Mouse (Mus musculus) embryonic stem cell, embryonic (primary cell): ENCODE measurements around the gene Tnfaip2.

Source experiments
- CTCF ChIA-PET, 4 experiments: fragments of 300-600 bp in 2 of 4; fragments of 350-600 bp in 2 of 4; sonication (Branson Sonifier 250); formaldehyde crosslinking; loops; one replicate each; lab custom pipeline; 2022; ENCODE audit warnings: inconsistent platforms in 2 of 4; lab: Charles Lee
- POLR2A ChIA-PET, 4 experiments: fragments of 300-600 bp in 2 of 4; fragments of 350-600 bp in 2 of 4; sonication (Branson Sonifier 250); formaldehyde crosslinking; loops; one replicate each; lab custom pipeline; 2022; ENCODE audit warnings: antibody characterized with exemption in 4 of 4, inconsistent platforms in 1 of 4; lab: Charles Lee

The Tnfaip2 gene

DNA sequence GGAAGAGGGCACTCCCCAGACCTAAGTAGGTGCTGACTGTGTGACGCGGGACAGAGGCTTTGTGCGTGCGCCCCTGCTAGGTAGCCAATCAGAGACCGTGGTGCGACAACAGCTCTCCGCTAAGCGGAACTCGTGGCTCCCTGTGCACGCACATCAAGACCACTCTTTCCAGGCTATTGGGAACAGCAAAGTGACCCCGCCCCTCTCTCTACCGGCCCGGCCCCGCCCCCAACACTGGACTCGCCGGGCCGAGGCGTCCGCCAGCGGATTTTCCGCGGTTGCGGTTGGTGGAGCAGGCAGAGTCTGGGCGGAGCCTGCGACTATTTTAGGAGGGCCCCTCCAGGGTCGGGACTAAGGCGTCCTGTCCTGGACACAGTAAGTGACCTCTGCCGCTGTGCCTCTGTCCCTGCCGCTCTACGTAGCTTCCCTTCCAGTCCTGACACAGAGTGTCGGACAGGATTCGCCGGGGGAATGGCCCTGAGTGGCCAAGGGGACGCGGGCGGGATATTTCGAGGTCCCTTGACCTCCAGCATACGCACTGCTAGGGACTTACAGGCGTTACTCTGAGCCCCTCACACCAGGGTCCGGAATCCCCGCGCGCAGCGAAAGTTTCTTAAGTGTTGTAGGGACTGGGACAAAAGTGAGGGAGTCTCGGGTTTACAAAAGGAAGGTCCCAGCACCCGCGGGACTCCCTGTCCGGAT is at the start of gene Tnfaip2:
Gene Tnfaip2 (plus strand): TSS at position 161 of the 702 bp plus-strand sequence.
- POLR2A ChIA-PET = interaction anchor here (0.5 to 1.7 kb wide), 16 partner anchors 8 to 203 kb away, joined by 3 to 6 read pairs (median 3); partner anchors contain the start of gene Exoc3l4 (in 1 of the 4)
- CTCF ChIA-PET = interaction anchor here (0.8 to 3.2 kb wide), 16 partner anchors 14 to 254 kb away, joined by 3 to 25 read pairs (median 3); no protein-coding TSS in a partner anchor

DNA sequence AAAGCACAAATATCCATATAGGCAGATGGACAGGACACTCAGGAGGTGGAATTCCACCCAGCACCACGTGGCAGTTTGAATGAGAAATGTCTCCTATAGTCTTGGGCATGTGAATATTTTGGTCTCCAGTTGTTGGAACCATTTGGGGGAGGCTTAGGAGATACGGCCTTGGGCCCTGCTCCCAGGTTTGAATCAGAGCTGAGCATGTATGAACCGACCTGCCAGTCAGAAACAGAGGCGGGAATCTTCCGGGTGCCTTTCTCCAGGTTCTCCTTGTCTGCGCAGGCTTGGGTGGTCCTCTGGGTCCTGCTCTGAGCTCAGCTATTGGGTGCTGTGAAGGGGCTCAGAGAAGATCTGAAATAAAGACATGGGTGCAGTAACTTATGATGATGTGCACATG is 48.3 kb upstream of the Tnfaip2 start:
- POLR2A ChIA-PET = no interaction called here
- CTCF ChIA-PET = no interaction called here

DNA sequence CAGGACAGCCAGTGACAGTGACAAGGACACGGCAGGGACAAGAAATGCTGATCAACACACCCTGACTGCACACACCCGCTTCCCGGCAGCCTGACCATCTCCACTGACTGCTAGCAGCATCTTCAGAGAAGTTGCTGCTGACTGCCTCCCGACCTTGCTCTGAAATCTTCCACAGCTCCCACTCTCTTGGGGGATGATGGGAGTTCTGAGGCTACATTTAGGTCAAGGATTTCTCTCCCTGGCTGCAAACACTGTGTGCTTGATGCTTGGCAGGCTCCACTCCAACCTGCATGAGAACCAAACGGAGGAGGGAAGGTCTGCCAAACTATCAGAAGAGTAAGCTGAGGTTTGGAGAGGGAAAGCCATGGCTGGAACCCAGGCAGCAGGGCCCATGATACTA is 45.3 kb upstream of the Tnfaip2 start:
- CTCF ChIA-PET = interaction anchor here in 1 of 4 experiments (1.3 kb wide), 1 partner anchor 73 kb away, joined by 4 read pairs; no protein-coding TSS in a partner anchor
- POLR2A ChIA-PET = interaction anchor here in 2 of 4 experiments (1.4 to 2.3 kb wide), 2 partner anchors 10 to 13 kb away, joined by 3 to 8 read pairs; no protein-coding TSS in a partner anchor

DNA sequence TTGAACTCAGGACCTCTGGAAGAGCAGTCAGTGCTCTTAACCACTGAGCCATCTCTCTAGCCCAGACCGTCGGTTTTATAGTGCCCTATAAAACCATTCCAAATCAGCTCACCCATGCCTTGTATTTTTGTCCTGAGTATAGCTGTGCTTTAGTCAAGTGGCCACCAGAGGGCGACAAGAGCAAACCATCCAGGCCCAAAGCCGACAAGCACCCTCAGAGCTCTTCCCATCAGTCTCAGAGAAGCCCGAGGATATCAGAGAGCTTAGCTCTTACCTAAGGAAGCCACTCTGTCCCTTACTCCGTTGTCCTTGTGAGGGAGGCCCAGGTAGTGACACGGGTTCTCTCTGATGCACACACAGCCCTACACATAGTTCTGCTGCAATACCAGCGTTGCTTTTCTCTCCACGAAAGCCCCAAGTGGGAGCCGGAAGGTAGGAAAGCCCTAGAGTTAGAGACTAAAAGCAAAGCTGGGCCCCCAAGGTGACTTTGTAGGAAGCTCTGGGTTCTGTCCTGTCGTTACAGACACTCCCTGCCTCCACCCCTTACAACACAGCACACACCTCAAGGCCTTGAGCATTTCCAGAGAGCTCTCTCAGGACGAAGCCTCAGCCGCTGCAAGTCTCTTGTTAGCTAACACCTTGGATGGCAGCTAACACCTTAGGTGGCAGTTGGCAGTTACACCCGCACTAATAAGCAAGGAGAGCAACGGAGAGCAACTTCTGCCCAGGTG is 40.6 kb upstream of the Tnfaip2 start:
- CTCF ChIA-PET = interaction anchor here (0.5 to 2.9 kb wide), 123 partner anchors 9 to 1848 kb away, joined by 3 to 54 read pairs (median 4); partner anchors contain the start of genes Exoc3l4 (in 3 of the 4), Tnfaip2 (in 2 of the 4), Amn (in 1 of the 4) and Eif5 (in 1 of the 4)

DNA sequence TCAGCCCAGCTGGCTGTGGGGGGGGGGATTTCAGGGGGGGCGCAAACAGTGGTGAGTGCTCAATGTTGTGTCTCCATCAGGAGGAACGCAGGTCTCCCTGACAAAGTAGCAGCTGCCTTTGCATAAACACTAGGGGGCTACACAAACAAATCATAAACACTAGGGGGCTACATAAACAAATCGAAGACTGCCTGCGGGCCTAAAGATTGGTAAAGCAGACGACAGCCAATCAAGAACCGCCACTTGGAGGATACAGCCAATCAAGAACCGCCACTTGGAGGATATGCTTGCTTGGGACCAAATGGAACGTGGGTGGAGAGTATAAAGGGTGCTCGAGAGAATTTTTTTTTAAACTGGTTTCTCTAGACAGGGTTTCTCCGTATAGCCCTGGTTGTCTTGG is 37.4 kb upstream of the Tnfaip2 start:
- CTCF ChIA-PET = interaction anchor here in 3 of 4 experiments (0.6 to 2.0 kb wide), 5 partner anchors 9 to 744 kb away, joined by 3 to 8 read pairs (median 4); no protein-coding TSS in a partner anchor
- POLR2A ChIA-PET = interaction anchor here in 1 of 4 experiments (1.1 kb wide), 1 partner anchor 43 kb away, joined by 3 read pairs; no protein-coding TSS in a partner anchor

More for the DNA sequence above, 40.6 kb upstream of the Tnfaip2 start:
- POLR2A ChIA-PET = interaction anchor here (0.5 to 3.8 kb wide), 32 partner anchors 9 to 363 kb away, joined by 3 to 26 read pairs (median 4); partner anchors contain the start of genes Cdc42bpb (in 1 of the 4), Eif5 (in 1 of the 4), Exoc3l4 (in 1 of the 4) and Rcor1 (in 1 of the 4)

DNA sequence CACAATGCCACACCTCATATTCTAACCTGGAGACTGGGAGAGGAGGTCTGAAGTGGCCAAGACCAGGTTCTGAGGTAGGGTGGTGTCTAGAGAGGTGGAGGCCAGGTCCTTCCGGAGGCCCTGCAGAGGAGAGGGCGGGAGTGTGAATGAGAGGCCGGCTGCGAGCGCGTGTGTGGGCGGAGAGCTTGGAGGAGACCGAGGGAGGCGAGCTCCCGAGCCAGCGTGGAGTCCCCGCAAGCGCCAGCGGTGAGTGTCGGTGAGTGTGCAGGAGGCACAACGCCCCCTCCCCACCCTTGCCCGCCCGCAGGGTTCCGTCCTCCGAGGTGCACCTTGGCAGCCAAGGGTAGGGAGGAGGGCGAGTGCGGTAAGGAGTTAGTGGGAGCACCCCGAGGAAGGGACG is 35.6 kb upstream of the Tnfaip2 start, which contains the start of gene Lbhd2:
Gene Lbhd2 (plus strand): TSS at position 188 of the 400 bp plus-strand sequence.
- POLR2A ChIA-PET = interaction anchor here in 3 of 4 experiments (0.9 to 2.2 kb wide), 12 partner anchors 11 to 131 kb away, joined by 3 to 8 read pairs (median 4); partner anchors contain the start of genes Eif5 (in 1 of the 3) and Exoc3l4 (in 1 of the 3)
- CTCF ChIA-PET = interaction anchor here in 2 of 4 experiments (0.8 to 3.7 kb wide), 6 partner anchors 16 to 121 kb away, joined by 3 to 21 read pairs (median 3); no protein-coding TSS in a partner anchor

DNA sequence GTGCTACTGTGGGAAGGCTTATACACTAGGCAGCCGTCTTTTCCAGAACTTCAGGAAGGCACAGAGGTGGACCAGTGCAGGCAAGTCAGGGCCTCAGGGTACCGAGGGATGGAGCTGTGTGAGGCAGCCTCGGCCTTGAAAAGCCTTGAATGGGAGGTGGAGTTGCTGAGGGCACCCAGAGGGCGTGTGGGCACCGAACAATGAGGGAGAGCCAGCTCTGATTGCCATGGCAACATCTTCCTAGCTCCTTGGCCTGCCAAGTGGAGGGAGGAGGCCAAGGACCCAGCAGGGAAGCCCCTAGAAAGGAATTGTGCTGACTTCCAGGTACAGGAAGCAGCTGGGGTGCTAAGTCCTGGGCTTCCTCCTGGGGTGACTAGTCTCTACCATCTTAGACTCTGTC is 32.7 kb upstream of the Tnfaip2 start:
- ChIA-PET CTCF (interaction anchor here in 2 of 4 experiments (0.8 to 4.0 kb wide), 3 partner anchors 8 to 95 kb away, joined by 3 to 31 read pairs (median 20); no protein-coding TSS in a partner anchor), POLR2A (no interaction called here)

DNA sequence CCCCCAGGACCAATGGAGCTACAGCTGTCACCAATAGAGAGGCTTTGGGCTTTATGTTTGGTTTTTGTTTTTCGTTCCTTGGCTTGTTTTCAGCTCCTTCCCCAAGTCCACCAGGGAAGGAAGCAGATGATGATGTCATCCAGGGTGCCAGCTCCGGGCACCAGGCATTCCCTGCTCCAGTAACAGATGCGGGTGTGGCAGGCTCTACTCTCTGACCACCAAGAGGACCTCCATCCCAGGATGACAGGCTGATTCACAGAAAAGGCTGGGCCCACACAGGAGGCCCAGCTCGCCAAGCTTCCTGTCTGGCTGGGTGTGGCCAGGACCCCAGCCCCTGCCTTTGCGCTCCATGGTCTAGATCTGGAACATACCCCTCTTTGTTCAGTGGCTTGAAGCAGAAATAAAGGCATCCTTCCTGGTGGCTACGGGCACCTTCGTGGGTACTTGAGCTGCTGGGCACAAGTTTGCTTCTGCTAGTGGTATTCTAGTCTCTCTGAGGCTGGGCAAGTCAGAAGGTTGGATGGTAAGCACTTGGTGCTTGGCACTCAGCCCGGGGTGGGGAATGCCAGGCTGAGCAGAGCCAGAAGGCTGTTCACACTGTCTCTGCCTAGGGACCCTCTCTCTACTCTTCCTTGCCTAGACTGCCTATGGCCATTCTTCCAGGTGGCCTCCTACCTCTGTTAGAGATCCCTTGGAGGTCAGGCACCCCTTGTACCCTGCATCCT is 30.5 kb upstream of the Tnfaip2 start:
- CTCF ChIA-PET = interaction anchor here in 3 of 4 experiments (0.6 to 4.0 kb wide), 17 partner anchors 8 to 323 kb away, joined by 3 to 31 read pairs (median 5); no protein-coding TSS in a partner anchor
- POLR2A ChIA-PET = interaction anchor here in 2 of 4 experiments (1.2 to 1.9 kb wide), 3 partner anchors 10 kb away, joined by 3 to 6 read pairs (median 3); no protein-coding TSS in a partner anchor

DNA sequence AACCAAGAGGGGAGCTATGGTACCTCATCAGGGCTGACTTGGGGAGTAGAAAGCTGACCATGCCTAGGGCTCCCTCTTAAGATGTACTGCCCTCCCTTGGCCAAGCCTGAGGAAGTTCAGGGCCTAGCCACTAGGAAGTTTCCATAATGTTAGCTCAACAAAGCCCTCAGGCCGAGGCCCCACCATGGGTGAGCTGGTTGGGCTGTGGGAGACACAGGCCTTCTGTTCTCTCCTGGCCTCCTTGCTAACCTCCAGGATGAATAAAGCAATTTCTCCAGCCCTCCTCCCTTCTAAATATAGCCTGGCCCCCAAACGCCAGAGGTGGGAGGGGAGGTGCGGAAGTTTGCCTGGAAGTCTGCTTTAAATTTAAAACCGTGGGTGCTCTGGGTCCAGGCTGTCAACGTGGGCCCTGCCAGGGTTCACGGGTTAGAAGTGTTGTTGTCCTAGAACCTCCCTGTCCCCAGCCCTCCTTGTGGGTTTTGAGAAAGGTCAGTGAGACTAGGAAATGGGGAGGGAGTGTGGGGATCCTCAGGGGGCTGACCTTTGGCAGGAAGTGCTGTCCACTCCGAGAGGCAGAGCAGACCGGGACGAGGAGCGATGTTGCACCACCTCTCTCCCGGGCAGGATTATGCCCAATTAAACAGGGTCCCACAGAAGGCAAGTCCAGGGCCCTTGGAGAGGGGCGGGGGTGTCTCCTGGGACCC is 29.5 kb upstream of the Tnfaip2 start:
- CTCF ChIA-PET = interaction anchor here in 3 of 4 experiments (0.6 to 4.0 kb wide), 13 partner anchors 8 to 250 kb away, joined by 3 to 31 read pairs (median 6); no protein-coding TSS in a partner anchor

DNA sequence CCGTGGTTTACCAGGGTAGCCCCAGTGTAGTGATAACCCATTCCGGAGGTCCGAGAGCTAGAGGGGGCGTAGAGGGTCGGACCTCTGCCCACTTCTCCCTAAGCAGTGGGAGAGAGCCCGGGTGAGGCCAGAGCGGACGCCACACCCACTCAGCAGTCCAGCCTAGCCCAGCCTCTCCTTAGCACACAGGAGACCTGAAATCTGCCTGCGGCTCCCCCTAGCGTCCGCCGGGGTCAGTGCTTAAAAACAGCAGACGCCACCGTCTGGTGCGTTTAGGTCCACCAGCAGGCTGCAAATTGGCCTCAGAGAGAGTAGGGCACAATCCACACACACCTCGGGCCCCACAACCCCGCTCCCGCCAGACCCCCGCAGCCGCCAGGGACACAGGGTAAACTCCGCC is 29.0 kb upstream of the Tnfaip2 start:
- POLR2A ChIA-PET = interaction anchor here in 2 of 4 experiments (1.1 to 1.9 kb wide), 2 partner anchors 12 kb away, joined by 4 to 6 read pairs; no protein-coding TSS in a partner anchor
- CTCF ChIA-PET = interaction anchor here in 3 of 4 experiments (0.9 to 4.0 kb wide), 12 partner anchors 9 to 235 kb away, joined by 3 to 25 read pairs (median 4); no protein-coding TSS in a partner anchor

More for the DNA sequence above, 29.5 kb upstream of the Tnfaip2 start:
- POLR2A ChIA-PET = interaction anchor here in 1 of 4 experiments (1.9 kb wide), 1 partner anchor 11 kb away, joined by 6 read pairs; no protein-coding TSS in a partner anchor

DNA sequence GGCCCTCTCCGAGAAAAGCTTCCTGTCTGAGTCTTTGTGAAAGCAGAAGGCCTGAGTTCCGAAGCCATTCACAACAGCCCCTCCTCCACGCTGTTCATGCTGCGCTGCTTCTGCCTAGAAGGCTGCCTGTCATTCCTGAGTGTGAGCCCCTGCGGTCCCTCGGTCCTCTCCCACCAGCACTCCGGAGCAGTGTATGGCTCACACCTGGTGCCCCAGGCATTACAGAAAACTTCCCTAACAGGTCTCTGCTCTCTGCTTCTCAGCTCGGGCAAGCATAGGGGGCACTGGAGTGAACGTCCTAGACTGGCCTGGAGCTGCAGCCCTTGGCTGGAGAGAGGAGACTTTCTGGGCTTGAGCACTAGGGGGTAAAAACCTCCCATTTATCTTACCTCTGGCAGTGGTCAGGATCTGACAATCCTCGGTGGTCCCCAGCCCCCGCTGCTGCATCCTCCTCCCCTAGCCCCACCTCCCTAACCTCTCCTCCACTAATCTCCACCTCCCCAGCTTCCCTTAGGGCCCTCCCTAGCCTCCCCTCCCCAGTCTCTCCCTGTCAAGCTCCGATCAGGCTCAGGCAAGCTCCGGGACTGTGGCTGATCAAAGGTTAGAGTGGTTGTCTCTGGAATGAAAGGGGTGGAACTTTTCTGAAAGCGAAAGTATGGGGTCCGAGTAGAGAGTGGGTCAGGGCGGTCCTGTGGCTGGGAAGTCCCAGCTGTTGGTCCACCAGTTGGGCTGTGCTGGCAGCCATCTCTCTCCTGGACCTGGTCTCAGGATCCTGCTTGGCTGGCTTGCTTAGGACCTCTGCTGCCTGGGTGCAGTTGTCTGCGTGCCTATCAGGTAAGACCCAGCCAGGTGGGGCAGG is 25.1 kb upstream of the Tnfaip2 start, which contains the start of gene Exoc3l4:
Gene Exoc3l4 (plus strand): TSS at position 97 of the 859 bp plus-strand sequence.
- POLR2A ChIA-PET = interaction anchor here (0.6 to 1.4 kb wide), 7 partner anchors 8 to 25 kb away, joined by 3 to 7 read pairs (median 4); partner anchors contain the start of genes Lbhd2 (in 1 of the 4) and Tnfaip2 (in 1 of the 4)

DNA sequence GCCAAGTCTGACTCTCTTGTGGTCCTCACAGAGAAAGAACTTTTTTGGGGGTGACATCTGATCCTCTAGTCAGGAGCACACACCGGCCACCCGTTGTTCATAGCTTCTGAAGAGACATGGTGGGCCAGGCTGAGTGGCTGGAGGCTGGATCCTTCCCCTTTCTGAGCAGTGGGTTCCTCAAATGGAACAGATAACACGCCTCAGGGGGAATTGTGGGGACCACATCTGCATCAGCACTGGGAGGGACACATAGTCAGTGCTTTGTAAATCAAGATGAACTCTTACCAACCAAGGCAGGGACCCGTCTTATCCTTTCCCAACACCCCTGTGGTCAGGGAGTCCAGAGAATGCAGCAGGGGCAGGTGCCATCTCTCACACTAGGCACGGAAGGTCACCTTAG is 22.4 kb upstream of the Tnfaip2 start:
- ChIA-PET POLR2A (interaction anchor here in 1 of 4 experiments (0.5 to 1.5 kb wide), 3 partner anchors 14 to 268 kb away, joined by 3 to 4 read pairs (median 4); partner anchors contain the start of gene Lbhd2), CTCF (interaction anchor here in 3 of 4 experiments (0.8 to 1.5 kb wide), 6 partner anchors 8 to 50 kb away, joined by 3 to 7 read pairs (median 3); no protein-coding TSS in a partner anchor)

More for the DNA sequence above, 25.1 kb upstream of the Tnfaip2 start, which contains the start of gene Exoc3l4:
- CTCF ChIA-PET = interaction anchor here (0.6 to 4.1 kb wide), 16 partner anchors 8 to 455 kb away, joined by 3 to 26 read pairs (median 4); no protein-coding TSS in a partner anchor

DNA sequence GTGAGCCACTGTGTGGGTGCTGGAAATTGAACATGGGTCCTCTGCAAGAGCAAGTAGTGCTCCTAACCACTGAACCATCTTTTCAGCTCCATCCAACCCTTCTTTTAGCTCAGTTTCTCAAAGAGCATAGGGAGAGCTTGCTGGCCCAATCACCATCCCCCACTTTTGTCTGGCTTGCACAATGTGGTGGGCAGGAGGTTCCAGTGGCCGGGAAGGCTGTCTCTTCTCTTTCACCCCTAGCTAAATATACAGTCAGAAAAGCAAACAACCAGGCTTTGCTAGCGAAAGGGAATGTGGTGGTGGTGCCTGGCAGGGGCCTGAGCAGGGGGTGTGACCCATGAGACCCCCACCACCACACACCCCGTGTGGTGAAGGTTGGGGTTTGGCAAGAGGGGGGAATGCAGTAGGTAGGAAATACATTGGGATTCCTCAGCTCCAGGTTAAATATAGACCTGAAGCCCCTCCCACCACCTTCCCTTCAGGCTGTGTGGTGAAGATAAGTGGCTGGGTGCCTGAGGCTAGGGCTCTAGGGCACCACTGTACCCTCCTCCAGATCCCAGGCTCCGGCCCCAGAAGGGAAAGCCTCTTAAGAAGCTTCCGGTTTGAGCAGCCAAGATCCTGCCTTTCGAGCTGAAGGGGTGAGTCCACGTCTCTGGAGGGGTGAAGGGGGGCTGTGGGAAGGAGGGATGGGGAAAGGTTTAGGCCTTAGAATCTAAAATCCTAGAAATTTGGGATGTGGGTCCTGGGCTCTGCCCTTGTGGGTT is 21.1 kb upstream of the Tnfaip2 start:
- CTCF ChIA-PET = interaction anchor here in 3 of 4 experiments (0.6 to 5.9 kb wide), 10 partner anchors 19 to 1721 kb away, joined by 3 to 81 read pairs (median 4); no protein-coding TSS in a partner anchor
- POLR2A ChIA-PET = interaction anchor here in 1 of 4 experiments (1.0 to 1.2 kb wide), 3 partner anchors 21 to 116 kb away, joined by 3 to 4 read pairs (median 3); partner anchors contain the start of genes Eif5 and Tnfaip2

DNA sequence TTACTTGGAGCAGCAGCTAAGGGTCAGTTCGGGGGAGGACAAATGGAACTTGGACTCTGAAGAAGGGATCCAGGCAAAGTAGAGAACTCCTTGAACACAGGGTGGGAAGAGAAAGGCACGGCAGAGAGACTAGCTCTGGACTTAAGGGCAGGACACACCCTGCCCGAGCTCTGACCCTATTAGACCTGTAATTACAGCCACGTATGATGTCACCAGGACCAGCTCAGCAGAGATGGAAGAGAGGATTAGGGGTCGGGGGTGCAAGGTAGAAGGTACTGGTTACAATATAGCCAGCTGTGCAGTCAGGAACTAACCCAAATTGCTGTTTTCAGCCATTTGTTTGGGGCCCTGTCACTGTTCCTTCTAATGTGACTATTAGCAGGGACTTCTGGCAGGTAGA is 19.4 kb upstream of the Tnfaip2 start:
- CTCF ChIA-PET = interaction anchor here in 2 of 4 experiments (0.9 to 6.3 kb wide), 13 partner anchors 9 to 150 kb away, joined by 4 to 116 read pairs (median 15); partner anchors contain the start of gene Lbhd2 (in 1 of the 2)
- POLR2A ChIA-PET = interaction anchor here in 3 of 4 experiments (0.5 to 2.7 kb wide), 11 partner anchors 10 to 384 kb away, joined by 3 to 8 read pairs (median 4); partner anchors contain the start of genes Lbhd2 (in 1 of the 3), Rcor1 (in 1 of the 3) and Tnfaip2 (in 1 of the 3)
